Mouse (Mus musculus) limb, embryonic 14.5 days (tissue): Measurements from ENCODE around the gene Ulk4. TPM values are rescaled to one million over a fixed set of nuclear protein-coding genes. Genes with fewer than 3 reads are reported as not detected.
A peak's percentile ranks its signal among the peaks of the same experiment; 100 is the strongest.

Experiments used
- ATAC-seq: fragments of 200-750 bp; cut with Nextera tagmentation; 2 replicates; pipeline ENCODE4 v1.8.0; 2017; ENCODE audit warnings: low read depth, moderate number of reproducible peaks, moderate TSS enrichment; ENCODE audit not compliant: low FRiP score
- DNase-seq: peaks from one replicate; pipeline ENCODE4 v3.0.0-alpha.2; 2015; ENCODE audit warnings: low spot score
- H3K27ac ChIP-seq: fragments of 300-500 bp; sonication (generic); replicated peaks from 2 replicates; pipeline ENCODE4 v1.5.1; 2014; ENCODE audit warnings: low read depth, mild to moderate bottlenecking, low read length, moderate library complexity, mixed read lengths
- H3K27me3 ChIP-seq: fragments of 300-500 bp; sonication (generic); 2 replicates; pipeline ENCODE4 v1.6.1; 2014; ENCODE audit warnings: low read length, mixed read lengths; ENCODE audit not compliant: control insufficient read depth, insufficient read depth
- H3K36me3 ChIP-seq: fragments of 300-500 bp; sonication (generic); 2 replicates; pipeline ENCODE4 v1.6.1; 2014; ENCODE audit warnings: mild to moderate bottlenecking, low read length, moderate library complexity, mixed read lengths; ENCODE audit not compliant: control insufficient read depth, insufficient read depth
- H3K4me1 ChIP-seq: fragments of 300-500 bp; sonication (generic); 2 replicates; pipeline ENCODE4 v1.6.1; 2014; ENCODE audit warnings: antibody characterized with exemption, low read length, mixed read lengths; ENCODE audit not compliant: control insufficient read depth, insufficient read depth
- H3K4me2 ChIP-seq: fragments of 300-500 bp; sonication (generic); replicated peaks from 2 replicates; pipeline ENCODE4 v1.6.1; 2014; ENCODE audit warnings: low read depth, mild to moderate bottlenecking, low read length, moderate library complexity; ENCODE audit not compliant: severe bottlenecking
- H3K4me3 ChIP-seq: fragments of 300-500 bp; sonication (generic); replicated peaks from 2 replicates; pipeline ENCODE4 v1.5.1; 2014; ENCODE audit warnings: low read length
- H3K9ac ChIP-seq: fragments of 300-500 bp; sonication (generic); 2 replicates; pipeline ENCODE4 v1.6.1; 2014; ENCODE audit warnings: mild to moderate bottlenecking, low read depth, low read length, moderate library complexity; ENCODE audit not compliant: severe bottlenecking
- H3K9me3 ChIP-seq: fragments of 300-500 bp; sonication (generic); 2 replicates; pipeline ENCODE4 v1.6.1; 2016; ENCODE audit warnings: low read length; ENCODE audit not compliant: control insufficient read depth
- POLR2A ChIP-seq: fragments of 200-500 bp; IDR thresholded peaks from 2 replicates; pipeline ENCODE4 v1.8.0; 2012; ENCODE audit warnings: inconsistent platforms, mild to moderate bottlenecking, moderate library complexity, borderline replicate concordance; ENCODE audit not compliant: insufficient read depth, insufficient read length; ENCODE audit errors: extremely low read depth
- whole genome bisulfite sequencing: fragments of 180-500 bp; shearing (Covaris S2); extraction: QIAGEN DNeasy Blood & Tissue Kit; methylation state at CpG from one replicate; pipeline ENCODE4 v1.1.7; 2014; 5-methylcytosine and 5-hydroxymethylcytosine counted together
- polyA plus RNA-seq, 2 experiments: library from polyadenylated mRNA; depleted of rRNA in 1 of 2; stranded (reverse) in 1 of 2; unstranded in 1 of 2; fragments of >200 nt; fragmentation: Nextera tagmentation in 1 of 2; extraction: Ambion mirVana in 1 of 2; gene quantifications; 2 replicates each; pipeline versions ENCODE4 v1.2.1 to v1.2.3; 2012 to 2014

Ulk4 gene
- polyA plus RNA-seq, 2 experiments = 6.4 to 123 TPM

DNA sequence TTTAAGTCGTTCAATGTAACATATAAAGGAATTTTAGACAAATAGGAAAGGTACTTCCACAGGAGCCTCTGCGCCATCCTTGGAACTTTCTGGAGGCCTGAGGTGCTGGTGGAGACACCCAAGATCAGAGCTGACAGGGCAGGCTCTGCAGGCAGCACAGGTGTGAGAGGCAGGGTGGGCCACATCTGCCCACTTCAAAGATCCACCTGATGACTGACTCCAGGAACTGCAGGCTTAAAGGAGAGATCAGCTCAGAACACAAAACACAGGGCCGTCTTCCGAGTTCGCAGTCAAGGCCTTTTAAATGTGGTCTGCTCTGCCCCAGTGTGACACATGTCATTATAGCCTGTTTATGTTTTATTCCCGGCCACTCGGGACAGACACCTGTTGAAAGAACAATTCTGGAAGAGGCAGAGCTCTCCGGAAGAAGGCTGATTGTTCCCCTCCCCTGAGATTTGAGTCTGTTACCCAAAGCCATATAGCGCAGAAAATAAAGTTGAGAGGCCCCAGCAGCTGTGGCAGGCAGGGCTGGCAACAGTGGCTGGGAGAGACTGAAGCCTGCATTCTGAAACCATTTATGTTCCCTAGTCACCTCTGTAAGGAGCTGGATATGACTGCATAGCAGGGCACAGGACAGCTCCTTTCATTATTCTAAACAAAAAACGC is 205.4 kb downstream of the Ulk4 start:
- Histone ChIP-seq H3K9ac (no peak overlapping the region), H3K4me3 (no peak overlapping the region), H3K4me1 (no peaks in the 10 kb centered on the region; the same call in 1 of the 2 replicates), H3K27ac (0 out of 2 replicates have a peak overlapping the region, but pooled peaks have one; percentile 19), H3K27me3 (no peaks in the 10 kb centered on the region), H3K36me3 (no peaks in the 10 kb centered on the region), H3K4me2 (no peak overlapping the region), H3K9me3 (no peaks in the 10 kb centered on the region)
- TF ChIP-seq POLR2A = no peak
- WGBS = 44% methylated on average over 10 of the region's 10 CpGs
- peak; percentile 39 for DNase-seq
- ATAC-seq = peak; percentile 58

DNA sequence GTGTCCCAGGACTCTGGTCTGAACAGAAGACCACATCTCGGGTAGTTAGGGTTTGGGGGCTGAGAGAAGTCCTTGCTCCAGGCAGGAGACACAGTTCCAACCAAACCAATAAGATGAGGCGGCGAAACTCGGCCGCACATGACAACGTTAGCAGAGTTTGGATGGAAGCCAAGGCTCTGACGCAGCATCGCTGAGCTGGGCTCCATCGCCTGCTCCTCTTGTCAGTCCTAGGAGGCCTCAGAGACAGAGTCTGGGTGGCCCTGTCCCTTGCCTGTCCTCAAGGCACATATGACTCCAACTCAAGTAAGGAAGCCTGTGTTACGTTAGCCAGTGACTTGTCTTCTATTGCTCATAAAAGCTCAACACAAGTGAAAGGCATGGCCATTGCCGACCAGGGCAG is 205.9 kb downstream of the Ulk4 start:
- no peak for ATAC-seq
- WGBS = 50% methylated on average over 11 of the region's 11 CpGs
- H3K27ac ChIP-seq = 0 out of 2 replicates have a peak overlapping the region, but pooled peaks have one; percentile 19

GRCm38 (mm10) chr9:121068115-121068514 is 208.9 kb downstream of the Ulk4 start:
- Histone ChIP-seq H3K4me1 (peaks cover 6% of the 10 kb centered on the region; the same call in 1 of the 2 replicates), H3K4me2 (no peak overlapping the region), H3K4me3 (no peak overlapping the region), H3K9me3 (no peaks in the 10 kb centered on the region), H3K36me3 (no peaks in the 10 kb centered on the region), H3K9ac (no peak overlapping the region), H3K27me3 (no peaks in the 10 kb centered on the region), H3K27ac (no peak overlapping the region)
- no peak for TF ChIP-seq POLR2A
- DNase-seq = no peak
- 70% methylated on average over 5 of the region's 5 CpGs for WGBS
- no peak for ATAC-seq

More for the DNA sequence above, 205.9 kb downstream of the Ulk4 start:
- Histone ChIP-seq H3K4me1 (no peaks in the 10 kb centered on the region; the same call in 1 of the 2 replicates), H3K9me3 (no peaks in the 10 kb centered on the region), H3K4me3 (no peak overlapping the region), H3K9ac (no peak overlapping the region), H3K27me3 (no peaks in the 10 kb centered on the region), H3K36me3 (no peaks in the 10 kb centered on the region), H3K4me2 (no peak overlapping the region)
- TF ChIP-seq POLR2A = no peak
- no peak for DNase-seq

DNA sequence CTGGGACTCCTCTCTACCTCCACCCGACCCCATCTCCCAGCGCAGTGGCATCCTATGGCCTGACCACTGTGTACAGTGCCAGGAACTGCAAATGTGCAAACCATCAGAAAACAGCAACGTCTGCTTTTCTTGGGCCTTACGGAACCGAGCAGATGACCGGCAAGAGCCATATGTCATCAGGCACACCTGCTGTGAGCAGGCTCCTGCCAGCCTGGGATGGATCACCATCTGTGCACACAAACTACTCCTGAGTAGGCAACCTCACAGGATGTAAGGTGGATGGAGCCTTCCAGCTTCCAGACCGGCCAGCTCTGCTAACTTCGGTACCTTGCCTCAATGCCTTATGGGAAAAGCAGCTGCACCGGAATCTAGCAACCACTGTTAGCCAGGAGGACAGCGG is 210.0 kb downstream of the Ulk4 start:
- Histone ChIP-seq H3K9ac (no peak overlapping the region), H3K27me3 (no peaks in the 10 kb centered on the region), H3K9me3 (no peaks in the 10 kb centered on the region), H3K4me2 (no peak overlapping the region), H3K36me3 (no peaks in the 10 kb centered on the region), H3K27ac (no peak overlapping the region), H3K4me1 (peaks cover 14% of the 10 kb centered on the region), H3K4me3 (no peak overlapping the region)
- DNase-seq = no peak
- TF ChIP-seq POLR2A = no peak
- 50% methylated on average over 10 of the region's 10 CpGs for WGBS
- no peak for ATAC-seq

DNA sequence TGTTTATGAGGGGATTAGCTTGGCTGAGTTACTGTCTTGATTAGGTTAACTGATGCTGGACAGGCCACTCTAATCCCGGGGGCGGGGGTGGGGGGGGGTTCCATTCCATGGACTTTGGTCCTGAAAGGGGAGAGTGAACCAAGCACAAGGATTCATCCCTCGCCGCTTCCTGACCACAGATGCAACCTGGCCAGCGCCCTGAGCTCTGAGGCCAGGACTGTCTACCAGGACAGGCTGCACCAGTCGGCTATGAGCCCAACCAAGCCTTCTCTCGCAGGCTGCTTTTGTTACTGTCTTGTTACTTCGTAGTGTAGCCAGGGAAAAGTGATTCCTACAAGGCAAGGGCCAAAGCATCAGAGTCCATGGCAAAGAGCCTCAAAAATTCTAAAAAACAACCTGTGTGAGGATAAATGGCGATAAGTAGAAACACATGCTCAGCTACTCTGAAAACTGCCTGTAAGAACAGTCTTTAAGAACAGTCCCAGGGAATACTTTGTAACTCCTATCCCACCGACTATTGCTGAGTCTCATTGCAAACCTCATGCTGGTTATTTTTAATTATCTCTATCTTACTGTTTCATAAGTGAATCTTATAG is 211.5 kb downstream of the Ulk4 start:
- H3K4me1 ChIP-seq = peaks cover 19% of the 10 kb centered on the region
- WGBS = 50% methylated on average over 10 of the region's 10 CpGs
- TF ChIP-seq POLR2A = no peak
- peak; percentile 61 for DNase-seq
- H3K36me3 ChIP-seq = no peaks in the 10 kb centered on the region
- H3K4me3 ChIP-seq = no peak overlapping the region
- no peak overlapping the region for H3K4me2 ChIP-seq
- ATAC-seq = peak; percentile 59; the same call in 1 of the 2 replicates
- H3K27me3 ChIP-seq = no peaks in the 10 kb centered on the region
- H3K9ac ChIP-seq = no peak overlapping the region
- H3K9me3 ChIP-seq = no peaks in the 10 kb centered on the region
- no peak overlapping the region for H3K27ac ChIP-seq
